Mouse (Mus musculus) midbrain, embryonic 15.5 days (tissue): ENCODE measurements around the gene Osbpl9. TPM values are rescaled to one million over a fixed set of nuclear protein-coding genes. Genes with fewer than 3 reads are reported as not detected.

Source experiments
- ATAC-seq: fragments of 200-750 bp; cut with Nextera tagmentation; replicated peaks from 2 replicates; pipeline ENCODE4 v1.8.0; 2017; ENCODE audit warnings: moderate TSS enrichment
- H3K27ac ChIP-seq: fragments of 300-500 bp; sonication (generic); 2 replicates; pipeline ENCODE4 v1.5.1; 2015; ENCODE audit warnings: mild to moderate bottlenecking, inconsistent platforms
- H3K27me3 ChIP-seq: fragments of 300-500 bp; sonication (generic); replicated peaks from 2 replicates; pipeline ENCODE4 v1.6.1; 2015; ENCODE audit warnings: inconsistent platforms
- H3K36me3 ChIP-seq: fragments of 300-500 bp; sonication (generic); replicated peaks from 2 replicates; pipeline ENCODE4 v1.6.1; 2015; ENCODE audit warnings: inconsistent platforms
- H3K4me1 ChIP-seq: fragments of 300-500 bp; sonication (generic); 2 replicates; pipeline ENCODE4 v1.6.1; 2015; ENCODE audit warnings: inconsistent platforms
- H3K4me2 ChIP-seq: fragments of 300-500 bp; sonication (generic); 2 replicates; pipeline ENCODE4 v1.6.1; 2015; ENCODE audit warnings: inconsistent platforms, mild to moderate bottlenecking, moderate library complexity
- H3K4me3 ChIP-seq: fragments of 300-500 bp; sonication (generic); 2 replicates; pipeline ENCODE4 v1.5.1; 2015; ENCODE audit warnings: mild to moderate bottlenecking, inconsistent platforms
- H3K9ac ChIP-seq: fragments of 300-500 bp; sonication (generic); 2 replicates; pipeline ENCODE4 v1.6.1; 2015; ENCODE audit warnings: mild to moderate bottlenecking, inconsistent platforms
- H3K9me3 ChIP-seq: fragments of 300-500 bp; sonication (generic); 2 replicates; pipeline ENCODE4 v1.6.1; 2016; ENCODE audit warnings: inconsistent platforms
- WGBS: fragments of 180-500 bp; shearing (Covaris S2); methylation state at CpG from one replicate; pipeline ENCODE4 v1.1.7; 2015; ENCODE audit warnings: mixed read lengths; 5-methylcytosine and 5-hydroxymethylcytosine counted together
- polyA plus RNA-seq: library from polyadenylated mRNA; unstranded; fragments of >200 nt; fragmentation: Nextera tagmentation; extraction: Ambion mirVana; gene quantifications from 2 replicates; pipeline ENCODE4 v1.2.1, GENCODE M21; 2015

The Osbpl9 gene
- polyA plus RNA-seq, 1 experiment from 2014 or later: 74.0 TPM

DNA sequence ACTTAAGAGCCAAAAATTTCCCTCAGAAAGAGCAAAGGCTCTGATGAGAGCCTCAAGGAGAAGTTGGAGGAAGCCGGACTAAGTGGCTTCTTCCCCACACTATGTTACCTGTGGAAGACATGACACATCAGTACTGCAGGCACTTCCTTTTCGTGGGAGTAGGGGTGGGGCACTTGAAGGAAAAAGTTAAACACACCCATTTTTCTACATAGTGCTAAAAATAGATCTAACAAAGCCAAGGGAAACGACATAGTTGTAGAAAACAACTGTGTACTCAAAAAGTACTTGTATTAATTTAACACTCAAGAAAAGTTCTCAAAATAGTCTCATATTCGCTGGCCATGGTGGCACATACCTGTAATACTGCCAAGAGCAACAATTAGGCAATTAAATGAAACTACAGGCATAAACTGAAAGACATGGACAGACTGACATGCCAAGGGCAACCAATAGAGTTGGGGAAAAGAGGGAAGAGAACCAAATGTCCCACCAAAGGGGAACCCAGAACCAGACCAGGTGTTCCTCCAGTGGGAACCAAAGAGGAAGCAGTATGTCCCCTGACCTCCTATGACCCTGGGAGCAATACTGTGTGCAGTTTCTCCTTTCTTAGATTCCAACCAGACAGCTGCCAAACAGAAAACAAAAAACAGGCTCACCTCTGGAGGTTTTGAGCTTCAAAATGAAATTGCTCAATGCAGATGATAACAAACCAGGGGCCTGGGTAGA, 79.1 kb downstream of the Osbpl9 start:
- ATAC-seq: no peak
- Histone ChIP-seq H3K4me3 (no peak overlapping the region), H3K27me3 (no peaks in the 10 kb centered on the region), H3K4me1 (peaks cover 19% of the 10 kb centered on the region), H3K27ac (no peak overlapping the region), H3K9ac (no peak overlapping the region), H3K4me2 (no peak overlapping the region), H3K36me3 (no peaks in the 10 kb centered on the region), H3K9me3 (no peaks in the 10 kb centered on the region)
- WGBS: 86% methylated on average over 4 of the region's 4 CpGs

GRCm38 (mm10) chr4:109120735-109121134, 81.3 kb downstream of the Osbpl9 start:
- no peak for ATAC-seq
- no peaks in the 10 kb centered on the region for H3K36me3 ChIP-seq
- H3K4me2 ChIP-seq: no peak overlapping the region
- no peak overlapping the region for H3K9ac ChIP-seq
- no peaks in the 10 kb centered on the region for H3K27me3 ChIP-seq
- peaks cover 18% of the 10 kb centered on the region for H3K4me1 ChIP-seq
- no peak overlapping the region for H3K4me3 ChIP-seq
- 91% methylated on average over 6 of the region's 6 CpGs for WGBS
- no peaks in the 10 kb centered on the region for H3K9me3 ChIP-seq
- H3K27ac ChIP-seq: no peak overlapping the region

DNA sequence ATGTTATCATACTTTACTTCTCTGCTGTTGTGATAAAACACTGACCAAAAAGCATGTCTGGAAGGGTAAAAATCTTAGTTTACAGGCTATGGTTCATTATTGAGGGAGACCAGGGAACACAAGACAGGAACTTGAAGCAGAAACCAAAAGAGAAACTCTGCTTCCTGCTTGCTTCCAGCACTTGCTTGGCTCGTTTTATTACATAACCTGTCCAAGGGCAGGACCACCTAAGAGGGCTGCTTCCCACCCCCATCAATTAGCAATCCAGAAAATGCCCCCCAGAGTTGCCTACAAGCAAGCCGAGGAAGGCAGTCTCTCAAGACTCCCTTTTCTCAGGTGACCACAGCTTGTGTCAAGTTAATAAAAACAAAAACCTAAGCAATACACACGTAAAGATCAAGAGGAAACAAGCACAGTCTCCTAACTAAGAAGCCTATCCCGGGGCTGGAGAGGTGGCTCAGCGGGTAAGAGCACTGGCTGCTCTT, 82.4 kb downstream of the Osbpl9 start:
- no peaks in the 10 kb centered on the region for H3K36me3 ChIP-seq
- H3K4me3 ChIP-seq: no peak overlapping the region
- no peak overlapping the region for H3K9ac ChIP-seq
- WGBS: 86% methylated on average over 5 of the region's 5 CpGs
- H3K27ac ChIP-seq: no peak overlapping the region
- no peaks in the 10 kb centered on the region for H3K9me3 ChIP-seq
- H3K27me3 ChIP-seq: no peaks in the 10 kb centered on the region
- peaks cover 18% of the 10 kb centered on the region for H3K4me1 ChIP-seq
- ATAC-seq: no peak
- no peak overlapping the region for H3K4me2 ChIP-seq

DNA sequence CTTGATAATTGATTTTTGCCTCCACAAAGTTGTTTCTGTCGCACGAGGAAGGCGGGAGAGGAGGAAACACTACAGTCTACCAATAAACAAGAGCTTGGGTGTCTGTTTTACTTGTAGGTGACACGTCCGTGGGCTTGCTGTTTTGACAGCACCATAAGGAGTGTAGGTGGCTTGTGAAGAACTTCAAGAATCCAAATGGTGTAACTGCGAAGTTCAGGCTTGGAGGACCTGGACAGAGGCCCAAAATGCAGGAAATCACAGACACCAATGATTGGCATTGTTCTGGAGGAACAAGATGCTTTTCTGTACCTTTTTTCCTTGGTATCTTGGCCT, 83.8 kb downstream of the Osbpl9 start:
- Histone ChIP-seq H3K36me3 (no peaks in the 10 kb centered on the region), H3K27ac (peak overlapping the region; percentile 71), H3K9me3 (no peaks in the 10 kb centered on the region), H3K4me3 (peak overlapping the region; percentile 45), H3K4me1 (peaks cover 18% of the 10 kb centered on the region), H3K4me2 (peak overlapping the region; percentile 65), H3K9ac (peak overlapping the region; percentile 54), H3K27me3 (no peaks in the 10 kb centered on the region)
- WGBS: 6% methylated on average over 6 of the region's 6 CpGs
- ATAC-seq: peak; percentile 50; the same call in 1 of the 2 replicates

- under 1% methylated on average over 35 of the region's 46 CpGs for WGBS
- peak overlapping the region; percentile 45 for H3K4me3 ChIP-seq
- no peaks in the 10 kb centered on the region for H3K9me3 ChIP-seq
- peak overlapping the region; percentile 65 for H3K4me2 ChIP-seq
- H3K9ac ChIP-seq: peak overlapping the region; percentile 54
- H3K27me3 ChIP-seq: no peaks in the 10 kb centered on the region
- H3K27ac ChIP-seq: peak overlapping the region; percentile 71
- peaks cover 18% of the 10 kb centered on the region for H3K4me1 ChIP-seq
- peak; percentile 100 for ATAC-seq
- no peaks in the 10 kb centered on the region for H3K36me3 ChIP-seq
Measured at GRCm38 (mm10) chr4:109117596-109118326, 84.3 kb downstream of the Osbpl9 start.

- H3K4me1 ChIP-seq: peaks cover 18% of the 10 kb centered on the region
- no peak for ATAC-seq
- peak overlapping the region; percentile 65; the same call in 1 of the 2 replicates for H3K4me2 ChIP-seq
- 49% methylated on average over 6 of the region's 6 CpGs for WGBS
- peak overlapping the region; percentile 45; the same call in 1 of the 2 replicates for H3K4me3 ChIP-seq
- no peaks in the 10 kb centered on the region for H3K9me3 ChIP-seq
- no peaks in the 10 kb centered on the region for H3K36me3 ChIP-seq
- H3K27me3 ChIP-seq: no peaks in the 10 kb centered on the region
- H3K27ac ChIP-seq: no peak overlapping the region
- H3K9ac ChIP-seq: no peak overlapping the region
Measured at GRCm38 (mm10) chr4:109116938-109117337, 85.1 kb downstream of the Osbpl9 start.

DNA sequence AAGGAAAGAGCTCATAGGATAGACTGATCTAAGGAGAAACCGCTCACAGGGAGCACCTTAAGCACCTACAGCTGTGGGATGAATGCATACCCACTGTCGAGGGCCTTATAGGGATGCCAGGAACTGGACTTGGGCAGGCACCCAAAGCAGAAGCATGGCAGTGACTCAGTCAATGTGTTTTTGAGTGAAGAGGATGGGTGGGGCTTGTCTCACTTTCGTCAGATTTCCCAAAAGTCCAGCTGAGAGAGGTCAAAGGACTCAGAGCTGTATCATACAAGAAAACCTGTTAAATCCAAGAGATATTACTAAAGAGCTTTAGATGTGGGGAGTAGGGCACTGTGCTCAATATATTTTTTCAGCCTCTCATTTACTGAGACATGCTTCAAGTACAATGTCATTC, 85.6 kb downstream of the Osbpl9 start:
- H3K27ac ChIP-seq: no peak overlapping the region
- H3K27me3 ChIP-seq: no peaks in the 10 kb centered on the region
- no peak overlapping the region for H3K4me2 ChIP-seq
- no peaks in the 10 kb centered on the region for H3K9me3 ChIP-seq
- H3K4me1 ChIP-seq: peaks cover 18% of the 10 kb centered on the region
- H3K9ac ChIP-seq: no peak overlapping the region
- ATAC-seq: no peak
- no peaks in the 10 kb centered on the region for H3K36me3 ChIP-seq
- 64% methylated on average over 3 of the region's 3 CpGs for WGBS
- H3K4me3 ChIP-seq: no peak overlapping the region

DNA sequence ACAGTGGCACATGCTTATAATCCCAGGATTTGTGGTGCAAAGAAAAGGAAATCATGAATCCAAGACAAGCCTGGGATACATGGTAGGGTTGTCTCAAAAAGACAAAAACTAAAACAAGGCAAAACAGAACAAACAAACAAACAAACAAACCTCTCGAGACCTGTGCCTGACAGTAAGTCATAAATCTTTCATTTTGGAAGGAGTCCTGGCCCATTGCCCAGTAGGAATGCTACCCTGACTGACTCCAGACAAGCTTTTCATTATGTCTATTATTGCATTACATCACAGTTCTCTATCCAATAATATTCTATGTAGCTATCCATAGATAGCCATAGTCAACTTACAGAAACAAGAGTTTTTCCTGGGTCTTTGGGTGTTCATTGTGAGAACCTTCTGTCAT, 86.3 kb downstream of the Osbpl9 start:
- no peaks in the 10 kb centered on the region for H3K36me3 ChIP-seq
- H3K4me2 ChIP-seq: no peak overlapping the region
- peaks cover 18% of the 10 kb centered on the region for H3K4me1 ChIP-seq
- H3K4me3 ChIP-seq: no peak overlapping the region
- 74% methylated on average over 1 of the region's 1 CpGs for WGBS
- no peaks in the 10 kb centered on the region for H3K9me3 ChIP-seq
- no peak for ATAC-seq
- H3K27ac ChIP-seq: no peak overlapping the region
- H3K27me3 ChIP-seq: no peaks in the 10 kb centered on the region
- H3K9ac ChIP-seq: no peak overlapping the region

GRCm38 (mm10) chr4:109114308-109114707, 87.8 kb downstream of the Osbpl9 start:
- H3K9me3 ChIP-seq: no peaks in the 10 kb centered on the region
- no peaks in the 10 kb centered on the region for H3K27me3 ChIP-seq
- no peaks in the 10 kb centered on the region for H3K36me3 ChIP-seq
- 87% methylated on average over 1 of the region's 1 CpGs for WGBS
- ATAC-seq: no peak
- H3K4me1 ChIP-seq: peaks cover 18% of the 10 kb centered on the region
- no peak overlapping the region for H3K4me3 ChIP-seq
- no peak overlapping the region for H3K4me2 ChIP-seq
- no peak overlapping the region for H3K9ac ChIP-seq
- no peak overlapping the region for H3K27ac ChIP-seq

DNA sequence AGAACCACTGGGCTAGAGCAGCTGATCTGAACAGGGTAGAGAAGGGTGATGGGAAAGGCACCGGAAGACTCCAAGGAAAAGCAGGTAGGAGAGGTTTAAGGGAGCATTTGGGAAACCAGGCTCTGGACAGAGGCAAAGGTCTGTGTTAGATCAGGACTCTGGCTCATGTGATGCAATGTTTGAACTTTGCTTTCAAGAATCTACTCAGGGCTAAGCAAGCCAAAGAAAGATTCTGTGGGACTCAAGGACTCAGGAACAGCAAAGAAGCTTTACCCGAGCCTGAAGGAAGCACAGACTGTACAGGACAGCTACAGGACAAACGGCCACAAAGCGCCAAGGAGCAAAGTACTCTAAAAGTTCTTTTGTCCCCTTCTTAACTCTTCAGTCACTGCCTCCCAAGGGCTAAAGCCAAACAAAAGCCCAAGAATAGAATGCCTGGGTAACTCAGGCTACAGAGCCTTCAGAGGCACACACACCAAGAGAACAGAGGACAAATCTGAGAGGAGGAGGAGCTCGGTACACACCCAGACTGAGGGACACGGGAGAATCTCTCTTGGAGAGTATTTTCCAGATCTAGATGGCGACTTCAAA, 89.1 kb downstream of the Osbpl9 start:
- H3K36me3 ChIP-seq: no peaks in the 10 kb centered on the region
- no peak for ATAC-seq
- WGBS: 23% methylated on average over 7 of the region's 7 CpGs

GRCm38 (mm10) chr4:109110978-109111377, 91.1 kb downstream of the Osbpl9 start:
- H3K9ac ChIP-seq: no peak overlapping the region
- no peak overlapping the region for H3K27ac ChIP-seq
- H3K27me3 ChIP-seq: no peaks in the 10 kb centered on the region
- H3K9me3 ChIP-seq: no peaks in the 10 kb centered on the region
- no peak overlapping the region for H3K4me3 ChIP-seq
- H3K4me2 ChIP-seq: no peak overlapping the region
- ATAC-seq: no peak
- WGBS: 90% methylated on average over 2 of the region's 2 CpGs
- H3K4me1 ChIP-seq: no peaks in the 10 kb centered on the region; the same call in 1 of the 2 replicates
- no peaks in the 10 kb centered on the region for H3K36me3 ChIP-seq

More for the DNA sequence above, 89.1 kb downstream of the Osbpl9 start:
- H3K4me1 ChIP-seq: peaks cover 10% of the 10 kb centered on the region
- no peak overlapping the region for H3K9ac ChIP-seq
- no peaks in the 10 kb centered on the region for H3K27me3 ChIP-seq
- H3K9me3 ChIP-seq: no peaks in the 10 kb centered on the region
- H3K27ac ChIP-seq: no peak overlapping the region
- no peak overlapping the region for H3K4me2 ChIP-seq
- no peak overlapping the region for H3K4me3 ChIP-seq

GRCm38 (mm10) chr4:109109686-109110085, 92.4 kb downstream of the Osbpl9 start:
- no peaks in the 10 kb centered on the region for H3K36me3 ChIP-seq
- H3K27me3 ChIP-seq: no peaks in the 10 kb centered on the region
- H3K9ac ChIP-seq: no peak overlapping the region
- no peak overlapping the region for H3K4me2 ChIP-seq
- no peak overlapping the region for H3K4me3 ChIP-seq
- H3K4me1 ChIP-seq: no peaks in the 10 kb centered on the region
- WGBS: 95% methylated on average over 10 of the region's 10 CpGs
- no peak for ATAC-seq
- H3K27ac ChIP-seq: no peak overlapping the region
- no peaks in the 10 kb centered on the region for H3K9me3 ChIP-seq
